Mouse (Mus musculus): Measurements from ENCODE around the gene Gm8909. TPM values are rescaled to one million over a fixed set of nuclear protein-coding genes. Genes with fewer than 3 reads are reported as not detected.
"Not testable (repeated sequence)": the region's sequence is repeated elsewhere in the genome, so short reads cannot be mapped to it uniquely, and the experiment has no call there.

Gm8909 gene
- total and polyA plus RNA-seq, 3 experiments = 0.25 to 35.5 TPM; not detected in 1

- Histone ChIP-seq H3K4me2 (ENCODE audit: insufficient read depth, low read depth, poor library complexity, severe bottlenecking) (no peak overlapping the region), H3K9me3 (replicated peaks; ENCODE audit: low read length) (no peaks in the 10 kb centered on the region), H3K4me3 (replicated peaks in 1 of 3; ENCODE audit: low read depth in 2 of 3, low read length in 2 of 3, poor library complexity in 1 of 3) (no peak overlapping the region), H3K27ac (ENCODE audit: insufficient read depth, low read depth) (no peak overlapping the region), H3K9ac (ENCODE audit: insufficient read depth, low read depth) (no peak overlapping the region), H3K36me3 (replicated peaks in 1 of 2; ENCODE audit: control insufficient read depth in 1 of 2, insufficient read depth in 1 of 2, low read length in 1 of 2) (no peaks in the 10 kb centered on the region), H3K27me3 (replicated peaks) (no peaks in the 10 kb centered on the region), H3K4me1 (ENCODE audit: control insufficient read depth in 1 of 2, insufficient read depth in 2 of 2) (no peaks in the 10 kb centered on the region), H3K79me2 (replicated peaks; ENCODE audit: control insufficient read depth, extremely low read depth, insufficient read depth, poor library complexity, severe bottlenecking) (no peaks in the 10 kb centered on the region)
- TF ChIP-seq BHLHE40 (IDR thresholded peaks at IDR 0.05; ENCODE audit: low read depth, low read length) (no peak), UBTF (IDR thresholded peaks at IDR 0.05; ENCODE audit: low read depth, low read length) (no peak)
- in situ Hi-C loops (cut with MboI; ENCODE audit: low pct_ligation_motif_present, low pct_unique_long_range_greater_than_20kb, low sequenced_read_pairs) (no loop called here), dilution Hi-C loops (cut with MboI; ENCODE audit: extremely low pct_ligation_motif_present, extremely low pct_unique_long_range_greater_than_20kb, low sequenced_read_pairs) (no loop called here)
- DNase-seq (ENCODE audit: extremely low read depth) = no peak
These were observed 1.4 kb upstream of the Gm8909 start for GRCm38 (mm10) chr17:36169753-36170152.

GRCm38 (mm10) chr17:36169094-36169493, 757 bp upstream of the Gm8909 start:
- H3K27ac ChIP-seq (ENCODE audit: insufficient read depth, low read depth); H3K9ac ChIP-seq (ENCODE audit: insufficient read depth, low read depth); H3K4me3 ChIP-seq (replicated peaks in 1 of 3; ENCODE audit: low read depth in 2 of 3, low read length in 2 of 3, poor library complexity in 1 of 3); in situ Hi-C loops (cut with MboI; ENCODE audit: low pct_ligation_motif_present, low pct_unique_long_range_greater_than_20kb, low sequenced_read_pairs); H3K4me2 ChIP-seq (ENCODE audit: insufficient read depth, low read depth, poor library complexity, severe bottlenecking); H3K9me3 ChIP-seq (replicated peaks; ENCODE audit: low read length); H3K36me3 ChIP-seq (replicated peaks in 1 of 2; ENCODE audit: control insufficient read depth in 1 of 2, insufficient read depth in 1 of 2, low read length in 1 of 2); H3K79me2 ChIP-seq (replicated peaks; ENCODE audit: control insufficient read depth, extremely low read depth, insufficient read depth, poor library complexity, severe bottlenecking); DNase-seq (ENCODE audit: extremely low read depth); dilution Hi-C loops (cut with MboI; ENCODE audit: extremely low pct_ligation_motif_present, extremely low pct_unique_long_range_greater_than_20kb, low sequenced_read_pairs); H3K4me1 ChIP-seq (ENCODE audit: control insufficient read depth in 1 of 2, insufficient read depth in 2 of 2); H3K27me3 ChIP-seq (replicated peaks): not testable (repeated sequence)

- H3K4me3 ChIP-seq (replicated peaks in 1 of 3; ENCODE audit: low read depth in 2 of 3, low read length in 2 of 3, poor library complexity in 1 of 3) = peak overlapping the region in 1 of 3 experiments; percentile 35
- DNase-seq (ENCODE audit: extremely low read depth) = no peak
- no peaks in the 10 kb centered on the region for H3K4me1 ChIP-seq (ENCODE audit: control insufficient read depth in 1 of 2, insufficient read depth in 2 of 2)
- no peaks in the 10 kb centered on the region for H3K27me3 ChIP-seq (replicated peaks)
- H3K9ac ChIP-seq (ENCODE audit: insufficient read depth, low read depth) = no peak overlapping the region
- dilution Hi-C loops (cut with MboI; ENCODE audit: extremely low pct_ligation_motif_present, extremely low pct_unique_long_range_greater_than_20kb, low sequenced_read_pairs) = no loop called here
- H3K36me3 ChIP-seq (replicated peaks in 1 of 2; ENCODE audit: control insufficient read depth in 1 of 2, insufficient read depth in 1 of 2, low read length in 1 of 2) = no peaks in the 10 kb centered on the region
- no peak overlapping the region for H3K27ac ChIP-seq (ENCODE audit: insufficient read depth, low read depth)
- H3K9me3 ChIP-seq (replicated peaks; ENCODE audit: low read length) = no peaks in the 10 kb centered on the region
- H3K4me2 ChIP-seq (ENCODE audit: insufficient read depth, low read depth, poor library complexity, severe bottlenecking) = no peak overlapping the region
- in situ Hi-C loops (cut with MboI; ENCODE audit: low pct_ligation_motif_present, low pct_unique_long_range_greater_than_20kb, low sequenced_read_pairs) = no loop called here
- no peaks in the 10 kb centered on the region for H3K79me2 ChIP-seq (replicated peaks; ENCODE audit: control insufficient read depth, extremely low read depth, insufficient read depth, poor library complexity, severe bottlenecking)
- TF ChIP-seq POLR2AphosphoS2 (IDR thresholded peaks at IDR 0.05; ENCODE audit: low read depth, low read length) (no peak), SIN3A (IDR thresholded peaks at IDR 0.05; ENCODE audit: low read length) (no peak), POLR2A (IDR thresholded peaks at IDR 0.05; ENCODE audit: low read depth, low read length) (no peak), MAX (IDR thresholded peaks at IDR 0.05; ENCODE audit: low read length) (no peak), UBTF (IDR thresholded peaks at IDR 0.05; ENCODE audit: low read depth, low read length) (no peak), HCFC1 (IDR thresholded peaks at IDR 0.05; ENCODE audit: low read depth, low read length) (no peak), SMC3 (IDR thresholded peaks at IDR 0.05; ENCODE audit: low read depth, low read length) (no peak), E2F4 (IDR thresholded peaks at IDR 0.05; ENCODE audit: insufficient replicate concordance, low read depth, low read length) (no peak), JUND (conservative IDR thresholded peaks at IDR 0.05; ENCODE audit: low read depth, low read length) (no peak), MAZ (IDR thresholded peaks at IDR 0.05; ENCODE audit: low read depth, low read length) (no peak), EP300 (IDR thresholded peaks at IDR 0.05; ENCODE audit: low read length) (no peak), MAFK (IDR thresholded peaks at IDR 0.05; ENCODE audit: insufficient replicate concordance, low read length) (no peak), ZKSCAN1 (IDR thresholded peaks at IDR 0.05; ENCODE audit: borderline replicate concordance, low read depth, low read length) (no peak), JUN (IDR thresholded peaks at IDR 0.05; ENCODE audit: insufficient read depth, low read depth, low read length) (no peak), ZNF384 (IDR thresholded peaks at IDR 0.05; ENCODE audit: low read depth, low read length) (no peak), ZMIZ1 (IDR thresholded peaks at IDR 0.05; ENCODE audit: low read depth, low read length) (no peak), MEF2A (IDR thresholded peaks at IDR 0.05; ENCODE audit: borderline replicate concordance, low read depth, low read length) (no peak), NELFE (IDR thresholded peaks at IDR 0.05; ENCODE audit: low read depth, low read length) (no peak)
These were observed 865 bp downstream of the Gm8909 start for GRCm38 (mm10) chr17:36167306-36168038.

- dilution Hi-C loops (cut with MboI; ENCODE audit: extremely low pct_ligation_motif_present, extremely low pct_unique_long_range_greater_than_20kb, low sequenced_read_pairs); H3K4me2 ChIP-seq (ENCODE audit: insufficient read depth, low read depth, poor library complexity, severe bottlenecking): not testable (repeated sequence)
These were observed 1.4 kb downstream of the Gm8909 start for GRCm38 (mm10) chr17:36166901-36167300.

More at GRCm38 (mm10) chr17:36166901-36167300, 1.4 kb downstream of the Gm8909 start:
- H3K4me3 ChIP-seq (replicated peaks in 1 of 3; ENCODE audit: low read depth in 2 of 3, low read length in 2 of 3, poor library complexity in 1 of 3); H3K27me3 ChIP-seq (replicated peaks); H3K27ac ChIP-seq (ENCODE audit: insufficient read depth, low read depth); in situ Hi-C loops (cut with MboI; ENCODE audit: low pct_ligation_motif_present, low pct_unique_long_range_greater_than_20kb, low sequenced_read_pairs); H3K9me3 ChIP-seq (replicated peaks; ENCODE audit: low read length); H3K79me2 ChIP-seq (replicated peaks; ENCODE audit: control insufficient read depth, extremely low read depth, insufficient read depth, poor library complexity, severe bottlenecking); H3K4me1 ChIP-seq (ENCODE audit: control insufficient read depth in 1 of 2, insufficient read depth in 2 of 2); H3K9ac ChIP-seq (ENCODE audit: insufficient read depth, low read depth); DNase-seq (ENCODE audit: extremely low read depth); H3K36me3 ChIP-seq (replicated peaks in 1 of 2; ENCODE audit: control insufficient read depth in 1 of 2, insufficient read depth in 1 of 2, low read length in 1 of 2): not testable (repeated sequence)

Data from CH12.LX (cell line).